Mouse (Mus musculus) embryonic facial prominence, embryonic 15.5 days (tissue): ENCODE results near the gene Slco2a1. TPM values are rescaled to one million over a fixed set of nuclear protein-coding genes. Genes with fewer than 3 reads are reported as not detected.
A peak's percentile ranks its signal among the peaks of the same experiment; 100 is the strongest.

Experiments used
- ATAC-seq: fragments of 200-750 bp; cut with Nextera tagmentation; 2 replicates; pipeline ENCODE4 v1.8.0; 2017; ENCODE audit warnings: low read depth, moderate TSS enrichment; ENCODE audit not compliant: insufficient number of reproducible peaks, low FRiP score, low TSS enrichment
- H3K27ac ChIP-seq: fragments of 300-500 bp; sonication (generic); replicated peaks from 2 replicates; pipeline ENCODE4 v1.5.1; 2015; ENCODE audit warnings: mild to moderate bottlenecking, inconsistent platforms
- H3K27me3 ChIP-seq: fragments of 300-500 bp; sonication (generic); 2 replicates; pipeline ENCODE4 v1.6.1; 2015; ENCODE audit warnings: inconsistent platforms
- H3K36me3 ChIP-seq: fragments of 300-500 bp; sonication (generic); 2 replicates; pipeline ENCODE4 v1.6.1; 2015; ENCODE audit warnings: mild to moderate bottlenecking, inconsistent platforms
- H3K4me1 ChIP-seq: fragments of 300-500 bp; sonication (generic); 2 replicates; pipeline ENCODE4 v1.6.1; 2015; ENCODE audit warnings: inconsistent platforms
- H3K4me2 ChIP-seq: fragments of 300-500 bp; sonication (generic); replicated peaks from 2 replicates; pipeline ENCODE4 v1.6.1; 2015; ENCODE audit warnings: mild to moderate bottlenecking, inconsistent platforms
- H3K4me3 ChIP-seq: fragments of 300-500 bp; sonication (generic); replicated peaks from 2 replicates; pipeline ENCODE4 v1.5.1; 2015; ENCODE audit warnings: mild to moderate bottlenecking, inconsistent platforms
- H3K9ac ChIP-seq: fragments of 300-500 bp; sonication (generic); 2 replicates; pipeline ENCODE4 v1.6.1; 2015; ENCODE audit warnings: inconsistent platforms
- H3K9me3 ChIP-seq: fragments of 300-500 bp; sonication (generic); replicated peaks from 2 replicates; pipeline ENCODE4 v1.6.1; 2016; ENCODE audit warnings: inconsistent platforms
- WGBS: fragments of 180-500 bp; shearing (Covaris S2); methylation state at CpG from one replicate; pipeline ENCODE4 v1.1.7; 2015; 5-methylcytosine and 5-hydroxymethylcytosine counted together
- polyA plus RNA-seq: library from polyadenylated mRNA; unstranded; fragments of >200 nt; fragmentation: Nextera tagmentation; extraction: Ambion mirVana; gene quantifications from 2 replicates; pipeline ENCODE4 v1.2.1, GENCODE M21; 2015

Gene Slco2a1
- polyA plus RNA-seq, 1 experiment from 2014 or later = 10.9 TPM

GRCm38 (mm10) chr9:103121546-103121945, 133.0 kb downstream of the Slco2a1 start:
- no peak for ATAC-seq
- no peaks in the 10 kb centered on the region for H3K36me3 ChIP-seq
- no peak overlapping the region for H3K4me2 ChIP-seq
- 77% methylated on average over 7 of the region's 7 CpGs for WGBS
- no peaks in the 10 kb centered on the region for H3K4me1 ChIP-seq
- no peak overlapping the region for H3K9ac ChIP-seq
- no peaks in the 10 kb centered on the region for H3K27me3 ChIP-seq
- H3K9me3 ChIP-seq = no peaks in the 10 kb centered on the region
- H3K27ac ChIP-seq = no peak overlapping the region
- H3K4me3 ChIP-seq = no peak overlapping the region

GRCm38 (mm10) chr9:103124746-103125145, 136.2 kb downstream of the Slco2a1 start:
- Histone ChIP-seq H3K4me1 (no peaks in the 10 kb centered on the region), H3K9me3 (no peaks in the 10 kb centered on the region), H3K27ac (no peak overlapping the region), H3K27me3 (no peaks in the 10 kb centered on the region), H3K4me2 (no peak overlapping the region), H3K9ac (no peak overlapping the region), H3K36me3 (no peaks in the 10 kb centered on the region), H3K4me3 (no peak overlapping the region)
- 88% methylated on average over 4 of the region's 4 CpGs for WGBS
- no peak for ATAC-seq

GRCm38 (mm10) chr9:103133493-103134124, 145.1 kb downstream of the Slco2a1 start:
- H3K27me3 ChIP-seq = no peaks in the 10 kb centered on the region
- H3K36me3 ChIP-seq = no peaks in the 10 kb centered on the region
- ATAC-seq = no peak
- peaks cover 19% of the 10 kb centered on the region for H3K4me1 ChIP-seq
- H3K4me3 ChIP-seq = no peak overlapping the region
- no peaks in the 10 kb centered on the region for H3K9me3 ChIP-seq
- 0 out of 2 replicates have a peak overlapping the region, but pooled peaks have one; percentile 4 for H3K27ac ChIP-seq
- H3K9ac ChIP-seq = no peak overlapping the region
- no peak overlapping the region for H3K4me2 ChIP-seq
- 25% methylated on average over 6 of the region's 6 CpGs for WGBS

- no peak overlapping the region for H3K27ac ChIP-seq
- no peak for ATAC-seq
These were observed 146.0 kb downstream of the Slco2a1 start for GRCm38 (mm10) chr9:103134450-103135030.

GRCm38 (mm10) chr9:103139481-103139880, 151.0 kb downstream of the Slco2a1 start:
- no peak for ATAC-seq
- no peak overlapping the region for H3K27ac ChIP-seq
- no peaks in the 10 kb centered on the region for H3K27me3 ChIP-seq
- H3K9ac ChIP-seq = no peak overlapping the region
- no peak overlapping the region for H3K4me3 ChIP-seq
- H3K4me2 ChIP-seq = no peak overlapping the region
- no peaks in the 10 kb centered on the region for H3K36me3 ChIP-seq
- WGBS = 57% methylated on average over 6 of the region's 6 CpGs
- H3K9me3 ChIP-seq = no peaks in the 10 kb centered on the region
- H3K4me1 ChIP-seq = peaks cover 5% of the 10 kb centered on the region; the same call in 1 of the 2 replicates

More at GRCm38 (mm10) chr9:103134450-103135030, 146.0 kb downstream of the Slco2a1 start:
- H3K4me3 ChIP-seq = no peak overlapping the region
- WGBS = 49% methylated on average over 9 of the region's 9 CpGs
- H3K9me3 ChIP-seq = no peaks in the 10 kb centered on the region
- H3K9ac ChIP-seq = no peak overlapping the region
- peaks cover 19% of the 10 kb centered on the region for H3K4me1 ChIP-seq
- no peak overlapping the region for H3K4me2 ChIP-seq
- no peaks in the 10 kb centered on the region for H3K27me3 ChIP-seq
- H3K36me3 ChIP-seq = no peaks in the 10 kb centered on the region

- H3K4me3 ChIP-seq = no peak overlapping the region
- H3K9ac ChIP-seq = no peak overlapping the region
- no peaks in the 10 kb centered on the region for H3K27me3 ChIP-seq
- H3K27ac ChIP-seq = no peak overlapping the region
- H3K9me3 ChIP-seq = no peaks in the 10 kb centered on the region
- peaks cover 9% of the 10 kb centered on the region; the same call in 1 of the 2 replicates for H3K4me1 ChIP-seq
- no peak overlapping the region for H3K4me2 ChIP-seq
- WGBS = 77% methylated on average over 6 of the region's 6 CpGs
- no peak for ATAC-seq
- no peaks in the 10 kb centered on the region for H3K36me3 ChIP-seq
These were observed 151.9 kb downstream of the Slco2a1 start for GRCm38 (mm10) chr9:103140384-103140783.

GRCm38 (mm10) chr9:103141266-103141665, 152.8 kb downstream of the Slco2a1 start:
- Histone ChIP-seq H3K4me2 (no peak overlapping the region), H3K9ac (no peak overlapping the region), H3K4me1 (peaks cover 15% of the 10 kb centered on the region), H3K27me3 (no peaks in the 10 kb centered on the region), H3K9me3 (no peaks in the 10 kb centered on the region), H3K36me3 (no peaks in the 10 kb centered on the region), H3K4me3 (no peak overlapping the region), H3K27ac (no peak overlapping the region)
- no peak for ATAC-seq
- WGBS = 78% methylated on average over 7 of the region's 7 CpGs

GRCm38 (mm10) chr9:103143881-103144280, 155.4 kb downstream of the Slco2a1 start:
- peaks cover 21% of the 10 kb centered on the region for H3K4me1 ChIP-seq
- H3K36me3 ChIP-seq = no peaks in the 10 kb centered on the region
- no peak overlapping the region for H3K4me2 ChIP-seq
- H3K9me3 ChIP-seq = no peaks in the 10 kb centered on the region
- no peak overlapping the region for H3K4me3 ChIP-seq
- H3K27ac ChIP-seq = no peak overlapping the region
- 51% methylated on average over 4 of the region's 4 CpGs for WGBS
- no peak for ATAC-seq
- no peak overlapping the region for H3K9ac ChIP-seq
- H3K27me3 ChIP-seq = no peaks in the 10 kb centered on the region

GRCm38 (mm10) chr9:103145351-103145750, 156.8 kb downstream of the Slco2a1 start:
- Histone ChIP-seq H3K4me1 (peaks cover 21% of the 10 kb centered on the region), H3K27ac (no peak overlapping the region), H3K4me2 (no peak overlapping the region), H3K27me3 (no peaks in the 10 kb centered on the region), H3K36me3 (no peaks in the 10 kb centered on the region), H3K4me3 (no peak overlapping the region), H3K9ac (no peak overlapping the region), H3K9me3 (no peaks in the 10 kb centered on the region)
- 41% methylated on average over 5 of the region's 5 CpGs for WGBS
- ATAC-seq = no peak

Other genes with a start within 250 kb of the Slco2a1 start
- 24.8 and 33.1 TPM in 2 replicates for gene Ryk, start 153.8 kb upstream of the Slco2a1 start, polyA plus RNA-seq
- gene Rab6b, start 123.1 kb downstream of the Slco2a1 start, polyA plus RNA-seq = 9.5 and 10.2 TPM in 2 replicates
- 65.9 and 66.2 TPM in 2 replicates for gene Srprb, start 213.4 kb downstream of the Slco2a1 start, polyA plus RNA-seq
- 0.69 and 1.4 TPM in 2 replicates for gene Gm20425, start 241.6 kb downstream of the Slco2a1 start, polyA plus RNA-seq
- 31.2 and 34.5 TPM in 2 replicates for gene Trf, start 241.7 kb downstream of the Slco2a1 start, polyA plus RNA-seq